Mouse (Mus musculus): Measurements from ENCODE around the gene Chat. TPM values are rescaled to one million over a fixed set of nuclear protein-coding genes. Genes with fewer than 3 reads are reported as not detected.
"Not testable (repeated sequence)": the region's sequence is repeated elsewhere in the genome, so short reads cannot be mapped to it uniquely, and the experiment has no call there.

Gene Chat
- total and polyA plus RNA-seq, 3 experiments = 0.20 TPM; not detected in 2

DNA sequence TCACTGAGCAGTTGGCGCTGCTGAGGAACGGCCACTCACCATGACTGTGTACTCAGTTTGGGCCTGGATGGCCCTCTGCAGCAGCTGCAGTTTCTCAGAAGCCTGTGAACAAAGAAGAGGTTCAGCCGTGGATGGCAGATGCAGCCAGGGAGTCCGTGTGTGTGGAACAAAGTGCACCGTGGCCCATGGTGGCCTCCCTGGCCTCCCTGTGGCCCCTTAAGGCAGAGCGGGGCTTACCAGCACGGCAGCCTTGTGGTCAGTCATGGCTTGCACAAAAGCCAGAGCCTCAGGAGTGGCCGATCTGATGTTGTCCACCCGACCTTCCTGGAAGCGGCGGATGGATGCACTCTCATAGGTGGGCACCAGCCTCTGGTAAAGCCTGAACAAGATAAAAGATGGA is 47.0 kb downstream of the Chat start:
- DNase-seq = no peak
- H3K9ac ChIP-seq (ENCODE audit: low read depth, low read length) = no peak overlapping the region
- intact Hi-C loops (cut with DNase I) = no loop called here
- 82% methylated on average over 11 of the region's 11 CpGs for WGBS
- no peaks in the 10 kb centered on the region for H3K79me2 ChIP-seq (replicated peaks; ENCODE audit: control insufficient read depth, insufficient read depth, low read length)
- H3K27me3 ChIP-seq (ENCODE audit: control insufficient read depth, insufficient read depth, low read length) = no peaks in the 10 kb centered on the region
- H3K36me3 ChIP-seq (ENCODE audit: control insufficient read depth, insufficient read depth, low read length) = no peaks in the 10 kb centered on the region
- H3K4me1 ChIP-seq (ENCODE audit: control insufficient read depth, insufficient read depth, low read length) = no peaks in the 10 kb centered on the region
- no peak for TF ChIP-seq CTCF (IDR thresholded peaks at IDR 0.05)
- no peak for TF ChIP-seq POLR2A (IDR thresholded peaks at IDR 0.05; ENCODE audit: insufficient read depth, low read depth, low read length)
- no peak for TF ChIP-seq EP300 (IDR thresholded peaks at IDR 0.05; ENCODE audit: insufficient read depth, low read depth, low read length)
- H3K4me3 ChIP-seq = no peak overlapping the region
- H3K27ac ChIP-seq = no peak overlapping the region

DNA sequence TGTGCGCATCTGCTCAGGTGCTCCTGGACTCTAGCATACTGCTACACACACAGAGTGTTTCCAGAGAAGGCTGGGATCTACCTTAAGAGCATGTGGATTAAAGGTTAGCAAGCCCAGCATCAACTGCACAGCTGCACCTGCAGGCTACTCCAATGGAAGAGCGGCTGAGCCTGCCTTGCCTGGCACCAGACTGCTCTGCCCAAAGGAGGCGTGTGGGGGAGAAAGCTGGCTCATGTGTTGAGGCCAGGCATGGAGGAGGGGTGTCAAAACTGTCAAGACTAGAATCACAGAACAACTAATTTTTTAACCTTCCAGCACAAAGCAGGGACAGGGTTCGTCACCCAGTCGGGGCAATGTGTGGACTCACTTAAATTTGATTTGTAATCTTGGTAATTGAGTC is 53.7 kb downstream of the Chat start:
- H3K27ac ChIP-seq = no peak overlapping the region
- intact Hi-C loops (cut with DNase I) = no loop called here
- H3K27me3 ChIP-seq (ENCODE audit: control insufficient read depth, insufficient read depth, low read length) = no peaks in the 10 kb centered on the region
- no peak overlapping the region for H3K9ac ChIP-seq (ENCODE audit: low read depth, low read length)
- no peak for DNase-seq
- H3K4me1 ChIP-seq (ENCODE audit: control insufficient read depth, insufficient read depth, low read length) = no peaks in the 10 kb centered on the region
- no peaks in the 10 kb centered on the region for H3K79me2 ChIP-seq (replicated peaks; ENCODE audit: control insufficient read depth, insufficient read depth, low read length)
- no peaks in the 10 kb centered on the region for H3K36me3 ChIP-seq (ENCODE audit: control insufficient read depth, insufficient read depth, low read length)
- TF ChIP-seq EP300 (IDR thresholded peaks at IDR 0.05; ENCODE audit: insufficient read depth, low read depth, low read length) = no peak
- TF ChIP-seq CTCF (IDR thresholded peaks at IDR 0.05) = no peak
- no peak for TF ChIP-seq POLR2A (IDR thresholded peaks at IDR 0.05; ENCODE audit: insufficient read depth, low read depth, low read length)
- H3K4me3 ChIP-seq = no peak overlapping the region
- WGBS = 76% methylated on average over 5 of the region's 5 CpGs

DNA sequence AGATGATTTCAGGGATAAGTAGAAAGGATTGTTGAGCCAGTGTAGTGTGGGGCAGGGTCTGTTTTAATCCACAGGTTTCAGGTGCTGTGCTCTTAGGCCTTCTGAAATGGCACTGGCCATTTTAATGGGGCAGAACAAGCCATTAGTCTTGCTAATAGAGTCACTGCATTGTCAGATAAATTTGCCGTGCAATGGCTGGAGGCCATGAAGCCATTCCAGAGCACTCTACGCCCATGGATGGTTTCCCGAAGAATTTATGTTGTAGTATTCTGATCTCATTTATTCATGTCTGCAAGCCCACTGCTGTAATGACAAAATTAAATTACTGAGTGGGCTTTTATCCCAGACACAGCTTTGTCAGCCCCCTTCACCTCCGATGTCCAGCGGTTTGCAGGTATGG is 55.7 kb downstream of the Chat start:
- H3K79me2 ChIP-seq (replicated peaks; ENCODE audit: control insufficient read depth, insufficient read depth, low read length) = no peaks in the 10 kb centered on the region
- no peak for DNase-seq
- intact Hi-C loops (cut with DNase I) = no loop called here
- 92% methylated on average over 5 of the region's 5 CpGs for WGBS
- H3K4me1 ChIP-seq (ENCODE audit: control insufficient read depth, insufficient read depth, low read length) = no peaks in the 10 kb centered on the region
- H3K36me3 ChIP-seq (ENCODE audit: control insufficient read depth, insufficient read depth, low read length) = no peaks in the 10 kb centered on the region
- H3K27ac ChIP-seq = no peak overlapping the region
- H3K4me3 ChIP-seq = no peak overlapping the region
- no peak overlapping the region for H3K9ac ChIP-seq (ENCODE audit: low read depth, low read length)
- TF ChIP-seq CTCF (IDR thresholded peaks at IDR 0.05) = no peak
- no peak for TF ChIP-seq POLR2A (IDR thresholded peaks at IDR 0.05; ENCODE audit: insufficient read depth, low read depth, low read length)
- TF ChIP-seq EP300 (IDR thresholded peaks at IDR 0.05; ENCODE audit: insufficient read depth, low read depth, low read length) = no peak
- no peaks in the 10 kb centered on the region for H3K27me3 ChIP-seq (ENCODE audit: control insufficient read depth, insufficient read depth, low read length)

DNA sequence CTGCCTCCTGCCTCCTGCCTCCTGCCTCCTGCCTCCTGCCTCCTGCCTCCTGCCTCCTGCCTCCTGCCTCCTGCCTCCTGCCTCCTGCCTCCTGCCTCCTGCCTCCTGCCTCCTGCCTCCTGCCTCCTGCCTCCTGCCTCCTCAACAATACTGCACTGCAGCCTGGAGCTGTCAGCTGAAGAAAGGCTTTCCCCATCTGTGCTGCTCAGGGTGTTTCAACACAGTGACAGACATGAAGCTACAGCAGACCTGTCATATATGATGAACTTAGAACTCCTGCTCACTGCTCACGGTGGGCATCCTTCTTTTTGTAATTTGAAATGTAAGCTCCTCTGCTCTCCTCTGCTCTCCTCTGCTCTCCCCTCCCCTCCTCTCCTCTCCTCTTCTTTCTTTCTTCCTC is 60.4 kb downstream of the Chat start:
- H3K4me1 ChIP-seq (ENCODE audit: control insufficient read depth, insufficient read depth, low read length); H3K27me3 ChIP-seq (ENCODE audit: control insufficient read depth, insufficient read depth, low read length); H3K36me3 ChIP-seq (ENCODE audit: control insufficient read depth, insufficient read depth, low read length); H3K27ac ChIP-seq; intact Hi-C loops (cut with DNase I); H3K9ac ChIP-seq (ENCODE audit: low read depth, low read length); H3K4me3 ChIP-seq; DNase-seq; H3K79me2 ChIP-seq (replicated peaks; ENCODE audit: control insufficient read depth, insufficient read depth, low read length): not testable (repeated sequence)
- WGBS = 74% methylated on average over 1 of the region's 1 CpGs

DNA sequence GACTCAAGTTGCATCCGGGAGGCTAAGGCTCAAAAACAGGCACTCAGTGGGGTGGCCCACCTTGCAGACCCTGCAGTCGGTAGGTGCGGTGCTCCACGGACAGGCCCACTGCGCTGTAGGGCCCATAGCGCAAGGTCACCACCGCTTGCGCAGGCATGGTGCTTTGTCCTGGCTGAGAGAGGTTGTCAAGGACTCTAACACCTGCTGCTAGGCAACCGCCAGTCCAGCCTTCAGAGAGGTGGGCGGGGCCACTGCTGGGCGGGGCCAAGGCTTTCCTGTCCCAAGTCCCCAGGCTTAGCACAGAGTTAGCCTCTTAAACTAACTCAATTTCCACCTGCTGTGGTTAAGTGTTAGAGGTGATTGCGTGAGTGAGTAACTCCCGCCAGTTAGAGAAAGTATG is 77.6 kb downstream of the Chat start, which contains the start of gene 1700024G13Rik:
Gene 1700024G13Rik, minus strand, starts transcription at position 196 of the 400 bp plus-strand sequence.
- H3K36me3 ChIP-seq (ENCODE audit: control insufficient read depth, insufficient read depth, low read length) = no peaks in the 10 kb centered on the region
- 6% methylated on average over 13 of the region's 13 CpGs for WGBS
- H3K27ac ChIP-seq = no peak within 1 kb of the TSS
- no peak within 1 kb of the TSS for H3K9ac ChIP-seq (ENCODE audit: low read depth, low read length)
- no peaks in the 10 kb centered on the region for H3K4me1 ChIP-seq (ENCODE audit: control insufficient read depth, insufficient read depth, low read length)
- no peak for TF ChIP-seq CTCF (IDR thresholded peaks at IDR 0.05)
- no peak for TF ChIP-seq EP300 (IDR thresholded peaks at IDR 0.05; ENCODE audit: insufficient read depth, low read depth, low read length)
- TF ChIP-seq POLR2A (IDR thresholded peaks at IDR 0.05; ENCODE audit: insufficient read depth, low read depth, low read length) = no peak
- peak; percentile 39 to 43 for DNase-seq
- no peaks in the 10 kb centered on the region for H3K27me3 ChIP-seq (ENCODE audit: control insufficient read depth, insufficient read depth, low read length)
- no peaks in the 10 kb centered on the region for H3K79me2 ChIP-seq (replicated peaks; ENCODE audit: control insufficient read depth, insufficient read depth, low read length)
- H3K4me3 ChIP-seq = no peak within 1 kb of the TSS
- intact Hi-C loops (cut with DNase I) = no loop called here

DNA sequence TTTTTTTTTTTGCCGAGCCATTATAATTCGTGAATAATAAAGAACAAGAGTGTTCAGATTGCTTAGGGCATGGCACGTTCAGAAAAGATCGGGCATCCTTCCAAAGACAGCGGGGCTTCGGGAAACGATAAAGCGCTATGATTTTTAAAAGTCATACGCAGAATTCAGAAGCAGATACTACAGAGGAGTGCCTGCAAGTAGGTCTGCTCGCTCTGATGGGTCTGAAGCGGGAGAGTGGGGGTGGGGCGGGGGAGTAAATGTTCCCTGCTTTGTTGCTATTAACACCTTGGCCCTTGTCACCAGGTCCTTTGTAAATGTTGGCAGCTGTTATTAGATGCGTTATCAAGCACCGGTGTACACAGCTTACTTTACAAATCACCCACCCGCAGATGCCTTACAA is 84.2 kb downstream of the Chat start:
- Histone ChIP-seq H3K79me2 (replicated peaks; ENCODE audit: control insufficient read depth, insufficient read depth, low read length) (no peaks in the 10 kb centered on the region), H3K4me3 (no peak overlapping the region), H3K27ac (no peak overlapping the region), H3K9ac (ENCODE audit: low read depth, low read length) (no peak overlapping the region), H3K27me3 (ENCODE audit: control insufficient read depth, insufficient read depth, low read length) (no peaks in the 10 kb centered on the region), H3K4me1 (ENCODE audit: control insufficient read depth, insufficient read depth, low read length) (peaks cover 2% of the 10 kb centered on the region), H3K36me3 (ENCODE audit: control insufficient read depth, insufficient read depth, low read length) (no peaks in the 10 kb centered on the region)
- 26% methylated on average over 15 of the region's 15 CpGs for WGBS
- intact Hi-C loops (cut with DNase I) = no loop called here
- DNase-seq = no peak
- TF ChIP-seq EP300 (IDR thresholded peaks at IDR 0.05; ENCODE audit: insufficient read depth, low read depth, low read length) (no peak), CTCF (IDR thresholded peaks at IDR 0.05) (no peak), POLR2A (IDR thresholded peaks at IDR 0.05; ENCODE audit: insufficient read depth, low read depth, low read length) (no peak)

All from heart, adult 2 months (tissue).